ENCODE assay signal across 14 mouse cellular contexts in the genomic region with DNA sequence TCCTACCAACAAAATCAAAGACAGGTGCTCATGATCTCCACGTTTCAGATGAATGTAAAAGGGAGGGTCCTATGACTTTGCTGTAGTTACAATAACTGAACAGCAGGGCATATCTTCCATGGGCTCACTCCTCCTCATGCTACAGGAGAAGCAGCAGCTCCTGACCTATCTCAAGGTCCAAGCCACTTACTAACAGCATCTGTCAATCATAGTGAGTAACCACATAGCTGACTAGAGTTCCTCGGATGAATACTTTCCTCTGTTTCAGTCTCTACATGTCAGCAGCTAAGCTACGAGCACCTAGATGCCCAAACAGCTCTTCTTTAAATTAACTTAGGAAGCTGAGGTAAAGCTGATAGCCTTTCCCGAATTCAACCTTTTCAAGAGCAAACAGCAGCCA.
"Had no signal": no experiment of that assay in that cellular context is flagged by ENCODE, and none has a peak within 500 bp of the region (broad histone marks: within the 10 kb centered on the region; RNA-seq: fewer than 3 reads in every experiment).

No protein-coding gene starts in this region.

- ATAC-seq: liver, postnatal 0 days had no signal

- H3K9ac ChIP-seq: limb, embryonic 12.5 days; liver, embryonic 13.5 days; liver, postnatal 0 days; lung, embryonic 15.5 days; midbrain, embryonic 12.5 days; neural tube, embryonic 15.5 days; stomach, embryonic 15.5 days had no signal

- H3K4me2 ChIP-seq: limb, embryonic 12.5 days; liver, embryonic 13.5 days; lung, embryonic 15.5 days; midbrain, embryonic 12.5 days; neural tube, embryonic 15.5 days; stomach, embryonic 15.5 days had no signal

- DNase-seq: kidney, adult 18-20 months; kidney, postnatal 36 days; liver; liver, embryonic 13.5 days; liver, postnatal 0 days; lung, postnatal 14 days; right cerebral cortex, postnatal 14 days; thymus, postnatal 36 days had no signal

- H3K27me3 ChIP-seq: limb, embryonic 12.5 days; liver, embryonic 13.5 days; lung, embryonic 15.5 days; midbrain, embryonic 12.5 days; neural tube, embryonic 15.5 days; stomach, embryonic 15.5 days had no signal

- H3K27ac ChIP-seq: limb, embryonic 12.5 days; liver, embryonic 13.5 days; lung, embryonic 15.5 days; midbrain, embryonic 12.5 days; neural tube, embryonic 15.5 days; stomach, embryonic 15.5 days had no signal

- H3K36me3 ChIP-seq: limb, embryonic 12.5 days; liver, embryonic 13.5 days; lung, embryonic 15.5 days; midbrain, embryonic 12.5 days; neural tube, embryonic 15.5 days; stomach, embryonic 15.5 days had no signal

- H3K9me3 ChIP-seq: limb, embryonic 12.5 days; liver, embryonic 13.5 days; lung, embryonic 15.5 days; midbrain, embryonic 12.5 days; neural tube, embryonic 15.5 days; stomach, embryonic 15.5 days had no signal

- H3K4me3 ChIP-seq: limb, embryonic 12.5 days; liver, embryonic 13.5 days; lung, embryonic 15.5 days; midbrain, embryonic 12.5 days; myocyte; neural tube, embryonic 15.5 days; stomach, embryonic 15.5 days had no signal
